ENCODE assay signal across 11 mouse cellular contexts in the genomic region with DNA sequence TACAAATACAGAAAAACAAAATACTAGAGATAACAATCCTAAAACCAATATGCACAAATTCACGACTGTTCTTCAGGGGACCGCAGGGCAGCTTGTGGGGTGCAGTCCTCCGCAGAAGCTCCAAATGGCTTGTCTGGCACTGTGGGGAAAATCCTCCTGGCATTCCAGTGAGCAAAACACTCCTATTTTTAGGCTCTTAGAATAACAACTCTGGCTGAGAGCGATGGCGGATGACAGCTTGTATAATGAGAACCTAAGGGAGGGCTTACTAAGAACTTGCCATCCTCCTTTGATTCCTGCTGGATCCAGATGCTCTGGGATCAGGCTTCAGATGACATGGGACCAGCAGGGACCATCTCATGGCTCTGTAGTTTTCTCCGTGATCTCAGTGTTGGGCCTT. TPM values are rescaled to one million over a fixed set of nuclear protein-coding genes. Genes with fewer than 3 reads are reported as not detected.
DNase-seq lines count a peak whose midpoint lies in the region; ATAC-seq and TF ChIP-seq lines count a peak whose summit lies in the region.
"Had no signal": no experiment of that assay in that cellular context is flagged by ENCODE, and none has a peak within 500 bp of the region (broad histone marks: within the 10 kb centered on the region; RNA-seq: fewer than 3 reads in every experiment).

No protein-coding gene starts in this region.

- H3K9ac ChIP-seq in heart, embryonic 14.5 days (ENCODE audit: low read length) = no peak overlapping the region; the same call in 1 of the 2 replicates

- DNase-seq in left cerebral cortex, adult 11 months (ENCODE audit: low spot score) = peak; percentile 61
- no peak for DNase-seq in left cerebral cortex, postnatal 4 days
- DNase-seq in left cerebral cortex, adult 2 months (ENCODE audit: extremely low spot score in 1 of 2, low spot score in 2 of 2) = peak; percentile 30 to 53
- no peak for DNase-seq in liver
- no peak for DNase-seq in natural killer cell, adult 2 months (ENCODE audit: low spot score in 2 of 2)
- DNase-seq in thymus, postnatal 10 days (ENCODE audit: low spot score in 2 of 2) = no peak
- DNase-seq: adrenal gland, adult 8-10 months; gastrocnemius, postnatal 14 days; lung, adult 18-20 months had no signal

- H3K36me3 ChIP-seq in heart, embryonic 14.5 days (ENCODE audit: control insufficient read depth, insufficient read depth, low read length) = no peaks in the 10 kb centered on the region

- no peak for TF ChIP-seq CTCF in left cerebral cortex, adult 2 months (IDR thresholded peaks at IDR 0.05)

- 30% methylated on average over 6 of the region's 6 CpGs for WGBS in heart, embryonic 14.5 days

- intact Hi-C loops in left cerebral cortex, postnatal 4 days (cut with DNase I) = no loop called here
- intact Hi-C loops in left cerebral cortex, adult 2 months (cut with DNase I) = no loop called here

- H3K4me3 ChIP-seq in heart, embryonic 14.5 days (ENCODE audit: control insufficient read depth in 1 of 2, insufficient read depth in 1 of 2, low read depth in 1 of 2, low read length in 2 of 2) = no peak overlapping the region
- H3K4me3 ChIP-seq in left cerebral cortex, adult 2 months = no peak overlapping the region

- peaks cover 44 to 75% of the 10 kb centered on the region in 2 experiments for H3K4me1 ChIP-seq in heart, embryonic 14.5 days (ENCODE audit: control insufficient read depth in 2 of 2, insufficient read depth in 2 of 2, low read length in 2 of 2)

- no peaks in the 10 kb centered on the region for H3K9me3 ChIP-seq in heart, embryonic 14.5 days (ENCODE audit: control insufficient read depth, low read length)
- H3K9me3 ChIP-seq: G1E had no signal

- H3K27me3 ChIP-seq in heart, embryonic 14.5 days (ENCODE audit: control insufficient read depth, insufficient read depth, low read length) = no peaks in the 10 kb centered on the region

- peak overlapping the region; percentile 85 to 88 for H3K27ac ChIP-seq in heart, embryonic 14.5 days (replicated peaks in 1 of 2; ENCODE audit: control insufficient read depth in 1 of 2, insufficient read depth in 1 of 2, low read depth in 2 of 2, low read length in 2 of 2)
- no peak overlapping the region for H3K27ac ChIP-seq in left cerebral cortex, adult 2 months

- no peak for ATAC-seq in heart, embryonic 14.5 days (ENCODE audit: insufficient number of reproducible peaks, insufficient read depth, low FRiP score, low read depth)

- peak overlapping the region; percentile 29 for H3K4me2 ChIP-seq in heart, embryonic 14.5 days (ENCODE audit: low read length)

RNA-seq across cellular contexts. Expression of a gene that starts 36.9 kb away (rescaled TPM):
- 10 to 100 TPM; 21.0 to 21.1 TPM for total RNA-seq in left cerebral cortex, postnatal 4 days (2021)
- polyA plus RNA-seq in heart, embryonic 14.5 days (2014; fragmentation: Nextera tagmentation; extraction: Ambion mirVana) = 13.2 and 14.7 TPM in 2 replicates
- 10 to 100 TPM; 18.3 to 20.2 TPM for total RNA-seq in left cerebral cortex, adult 2 months (2021)

Comparison
In these comparisons a context has a peak if more than half of its experiments do, and no peak if none do; other contexts are left out.
1. DNase-seq: peak in left cerebral cortex, adult 11 months (single experiment) and left cerebral cortex, adult 2 months (2 of 2); none in left cerebral cortex, postnatal 4 days (single experiment), liver (single experiment), natural killer cell, adult 2 months (0 of 2) and thymus, postnatal 10 days (0 of 2).